Mouse (Mus musculus): ENCODE results near the gene Bcl6. TPM values are rescaled to one million over a fixed set of nuclear protein-coding genes. Genes with fewer than 3 reads are reported as not detected.

The Bcl6 gene
- total and polyA plus RNA-seq, 3 experiments = 0.20 to 0.60 (median 0.25) TPM

- Histone ChIP-seq H3K9ac (ENCODE audit: insufficient read depth, low read depth) (no peak overlapping the region), H3K4me1 (ENCODE audit: control insufficient read depth in 1 of 2, insufficient read depth in 2 of 2) (peaks cover 6 to 18% of the 10 kb centered on the region in 2 experiments), H3K4me2 (ENCODE audit: insufficient read depth, low read depth, poor library complexity, severe bottlenecking) (no peak overlapping the region), H3K36me3 (replicated peaks in 1 of 2; ENCODE audit: control insufficient read depth in 1 of 2, insufficient read depth in 1 of 2, low read length in 1 of 2) (no peaks in the 10 kb centered on the region), H3K27ac (ENCODE audit: insufficient read depth, low read depth) (no peak overlapping the region), H3K4me3 (replicated peaks in 1 of 3; ENCODE audit: low read depth in 2 of 3, low read length in 2 of 3, poor library complexity in 1 of 3) (no peak overlapping the region), H3K9me3 (replicated peaks; ENCODE audit: low read length) (no peaks in the 10 kb centered on the region), H3K79me2 (replicated peaks; ENCODE audit: control insufficient read depth, extremely low read depth, insufficient read depth, poor library complexity, severe bottlenecking) (no peaks in the 10 kb centered on the region), H3K27me3 (replicated peaks) (peaks cover 29% of the 10 kb centered on the region)
- in situ Hi-C loops (cut with MboI; ENCODE audit: low pct_ligation_motif_present, low pct_unique_long_range_greater_than_20kb, low sequenced_read_pairs) = loop anchor here (25.0 kb wide), 2 partner anchors 641 to 866 kb away; no protein-coding TSS in a partner anchor
- dilution Hi-C loops (cut with MboI; ENCODE audit: extremely low pct_ligation_motif_present, extremely low pct_unique_long_range_greater_than_20kb, low sequenced_read_pairs) = no loop called here
- DNase-seq (ENCODE audit: extremely low read depth) = no peak
- no peak for TF ChIP-seq SMC3 (IDR thresholded peaks at IDR 0.05; ENCODE audit: low read depth, low read length)
- TF ChIP-seq USF1 (IDR thresholded peaks at IDR 0.05; ENCODE audit: low read depth, low read length) = no peak
- no peak for TF ChIP-seq CHD1 (IDR thresholded peaks at IDR 0.05; ENCODE audit: low read depth, low read length)
- no peak for TF ChIP-seq POLR2A (IDR thresholded peaks at IDR 0.05; ENCODE audit: low read depth, low read length)
Observed at GRCm38 (mm10) chr16:23996342-23996741, 7.7 kb upstream of the Bcl6 start.

DNA sequence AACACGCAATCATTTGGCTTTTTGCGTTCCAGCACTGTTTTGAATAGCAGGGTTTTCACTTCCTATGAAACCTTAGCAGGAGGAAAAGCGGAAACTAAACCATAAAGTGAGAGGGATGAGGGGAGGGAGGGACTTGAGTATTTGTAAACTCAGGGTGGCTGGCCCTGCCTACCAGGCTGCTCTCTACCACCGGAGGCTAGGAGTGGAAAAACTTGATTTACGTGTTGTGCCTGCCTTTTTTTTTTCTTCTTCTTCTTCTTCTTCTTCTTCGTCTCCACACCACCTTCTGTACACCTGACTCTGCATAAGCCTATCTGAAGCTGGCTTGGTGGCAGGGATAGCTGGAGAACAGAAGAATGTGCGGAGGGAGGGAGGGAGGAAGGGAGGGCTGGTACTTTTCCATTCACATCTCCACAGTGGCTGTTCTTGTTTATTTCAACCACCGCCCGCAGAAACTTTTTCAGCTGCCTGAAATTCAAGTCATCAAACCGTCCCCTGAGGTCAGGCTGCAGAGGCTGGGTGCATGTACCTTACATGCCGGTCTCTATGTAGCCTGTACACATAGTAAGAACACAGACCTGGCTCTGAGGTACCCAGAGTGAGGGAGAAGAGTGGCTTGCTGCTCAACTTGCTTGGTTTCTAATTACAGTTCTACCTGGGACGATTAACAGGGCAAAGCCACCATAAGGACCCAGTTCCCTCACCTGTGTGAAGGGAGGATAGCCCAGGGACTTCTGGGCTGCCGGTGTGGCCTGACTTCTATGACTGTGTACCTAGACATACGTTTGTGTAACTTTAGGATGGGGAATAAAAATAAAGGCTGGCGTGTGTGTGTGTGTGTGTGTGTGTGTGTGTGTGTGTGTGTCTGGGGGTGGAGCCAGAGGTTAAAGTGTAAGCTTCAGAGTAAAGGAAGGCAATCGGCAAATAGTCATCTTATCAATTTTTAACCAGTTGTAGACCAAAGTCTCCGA lies 5.0 kb upstream of the Bcl6 start:
- TF ChIP-seq IRF4 (IDR thresholded peaks at IDR 0.05; ENCODE audit: low read depth, low read length) = 0 out of 2 replicates have a peak, but pooled peaks have one; percentile 22
- no peak for TF ChIP-seq POLR2AphosphoS2 (IDR thresholded peaks at IDR 0.05; ENCODE audit: low read depth, low read length)
- peak; percentile 19; the same call in 1 of the 2 replicates for TF ChIP-seq EP300 (IDR thresholded peaks at IDR 0.05; ENCODE audit: low read length)
- no peak for TF ChIP-seq MAX (IDR thresholded peaks at IDR 0.05; ENCODE audit: low read length)
- TF ChIP-seq SIN3A (IDR thresholded peaks at IDR 0.05; ENCODE audit: low read length) = no peak
- no peak overlapping the region for H3K9ac ChIP-seq (ENCODE audit: insufficient read depth, low read depth)
- peaks cover 4 to 15% of the 10 kb centered on the region in 2 experiments for H3K4me1 ChIP-seq (ENCODE audit: control insufficient read depth in 1 of 2, insufficient read depth in 2 of 2)
- in situ Hi-C loops (cut with MboI; ENCODE audit: low pct_ligation_motif_present, low pct_unique_long_range_greater_than_20kb, low sequenced_read_pairs) = loop anchor here (25.0 kb wide), 2 partner anchors 644 to 869 kb away; no protein-coding TSS in a partner anchor
- no peaks in the 10 kb centered on the region for H3K36me3 ChIP-seq (replicated peaks in 1 of 2; ENCODE audit: control insufficient read depth in 1 of 2, insufficient read depth in 1 of 2, low read length in 1 of 2)
- no peak overlapping the region for H3K4me3 ChIP-seq (replicated peaks in 1 of 3; ENCODE audit: low read depth in 2 of 3, low read length in 2 of 3, poor library complexity in 1 of 3)
- DNase-seq (ENCODE audit: extremely low read depth) = peak; percentile 67
- H3K4me2 ChIP-seq (ENCODE audit: insufficient read depth, low read depth, poor library complexity, severe bottlenecking) = peak overlapping the region; percentile 47
- peaks cover 49% of the 10 kb centered on the region for H3K27me3 ChIP-seq (replicated peaks)
- H3K79me2 ChIP-seq (replicated peaks; ENCODE audit: control insufficient read depth, extremely low read depth, insufficient read depth, poor library complexity, severe bottlenecking) = no peaks in the 10 kb centered on the region
- H3K27ac ChIP-seq (ENCODE audit: insufficient read depth, low read depth) = no peak overlapping the region
- dilution Hi-C loops (cut with MboI; ENCODE audit: extremely low pct_ligation_motif_present, extremely low pct_unique_long_range_greater_than_20kb, low sequenced_read_pairs) = no loop called here
- H3K9me3 ChIP-seq (replicated peaks; ENCODE audit: low read length) = no peaks in the 10 kb centered on the region

DNA sequence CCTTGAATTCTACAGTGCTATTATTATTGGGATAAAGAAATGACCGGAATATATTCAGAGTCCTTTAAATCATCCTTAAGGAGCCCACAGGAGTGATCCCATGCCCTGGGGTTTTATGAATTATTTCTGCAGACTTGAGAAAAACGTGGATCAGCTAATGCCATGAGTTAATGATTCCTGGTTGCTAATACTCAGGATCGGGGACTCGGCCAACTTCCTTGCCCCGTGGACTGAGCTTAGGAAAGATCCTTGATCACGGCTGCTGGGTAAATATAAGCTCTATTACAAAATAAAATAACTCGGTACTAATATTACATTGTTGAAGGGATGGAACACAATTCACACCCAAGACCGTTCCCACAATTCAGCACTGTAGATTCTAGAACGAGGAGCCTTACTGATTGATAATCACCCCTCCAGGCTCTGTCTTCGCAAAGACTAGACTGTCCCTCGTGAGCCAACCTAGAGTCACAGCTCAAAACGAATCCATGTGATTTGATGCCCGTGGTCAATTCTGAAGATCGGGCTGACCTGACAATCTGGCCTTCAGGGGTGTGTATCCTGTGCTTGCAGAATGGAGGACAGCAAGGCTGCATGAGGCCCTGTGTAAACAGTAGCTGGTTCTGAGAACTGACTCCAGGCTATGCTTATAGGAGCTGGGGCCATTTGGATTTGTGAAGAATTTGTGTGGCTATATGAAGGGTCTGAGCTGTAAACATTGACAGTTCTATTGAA lies 3.4 kb upstream of the Bcl6 start:
- H3K4me1 ChIP-seq (ENCODE audit: control insufficient read depth in 1 of 2, insufficient read depth in 2 of 2) = peaks cover 4 to 17% of the 10 kb centered on the region in 2 experiments
- no peak overlapping the region for H3K27ac ChIP-seq (ENCODE audit: insufficient read depth, low read depth)
- DNase-seq (ENCODE audit: extremely low read depth) = no peak
- no peak overlapping the region for H3K9ac ChIP-seq (ENCODE audit: insufficient read depth, low read depth)
- no peak overlapping the region for H3K4me3 ChIP-seq (replicated peaks in 1 of 3; ENCODE audit: low read depth in 2 of 3, low read length in 2 of 3, poor library complexity in 1 of 3)
- dilution Hi-C loops (cut with MboI; ENCODE audit: extremely low pct_ligation_motif_present, extremely low pct_unique_long_range_greater_than_20kb, low sequenced_read_pairs) (no loop called here), in situ Hi-C loops (cut with MboI; ENCODE audit: low pct_ligation_motif_present, low pct_unique_long_range_greater_than_20kb, low sequenced_read_pairs) (loop anchor here (25.0 kb wide), 2 partner anchors 645 to 870 kb away; no protein-coding TSS in a partner anchor)
- peaks cover 59% of the 10 kb centered on the region for H3K27me3 ChIP-seq (replicated peaks)
- H3K4me2 ChIP-seq (ENCODE audit: insufficient read depth, low read depth, poor library complexity, severe bottlenecking) = no peak overlapping the region
- H3K79me2 ChIP-seq (replicated peaks; ENCODE audit: control insufficient read depth, extremely low read depth, insufficient read depth, poor library complexity, severe bottlenecking) = no peaks in the 10 kb centered on the region
- H3K9me3 ChIP-seq (replicated peaks; ENCODE audit: low read length) = no peaks in the 10 kb centered on the region
- H3K36me3 ChIP-seq (replicated peaks in 1 of 2; ENCODE audit: control insufficient read depth in 1 of 2, insufficient read depth in 1 of 2, low read length in 1 of 2) = no peaks in the 10 kb centered on the region
- TF ChIP-seq NELFE (IDR thresholded peaks at IDR 0.05; ENCODE audit: low read depth, low read length) (no peak), ELF1 (IDR thresholded peaks at IDR 0.05; ENCODE audit: low read depth, low read length) (no peak), USF1 (IDR thresholded peaks at IDR 0.05; ENCODE audit: low read depth, low read length) (no peak), CHD1 (IDR thresholded peaks at IDR 0.05; ENCODE audit: low read depth, low read length) (no peak), ZMIZ1 (IDR thresholded peaks at IDR 0.05; ENCODE audit: low read depth, low read length) (no peak), UBTF (IDR thresholded peaks at IDR 0.05; ENCODE audit: low read depth, low read length) (no peak), GABPA (IDR thresholded peaks at IDR 0.05; ENCODE audit: insufficient replicate concordance, low read depth, low read length) (no peak), KAT2A (IDR thresholded peaks at IDR 0.05; ENCODE audit: insufficient replicate concordance, low read length) (no peak), USF2 (conservative IDR thresholded peaks at IDR 0.05; ENCODE audit: low read depth, low read length) (no peak), RCOR1 (conservative IDR thresholded peaks at IDR 0.05; ENCODE audit: low read depth, low read length) (no peak), MAX (IDR thresholded peaks at IDR 0.05; ENCODE audit: low read length) (no peak), EP300 (IDR thresholded peaks at IDR 0.05; ENCODE audit: low read length) (no peak), JUND (conservative IDR thresholded peaks at IDR 0.05; ENCODE audit: low read depth, low read length) (no peak), MEF2A (IDR thresholded peaks at IDR 0.05; ENCODE audit: borderline replicate concordance, low read depth, low read length) (no peak), MAFK (IDR thresholded peaks at IDR 0.05; ENCODE audit: insufficient replicate concordance, low read length) (no peak), POLR2AphosphoS2 (IDR thresholded peaks at IDR 0.05; ENCODE audit: low read depth, low read length) (no peak), BHLHE40 (IDR thresholded peaks at IDR 0.05; ENCODE audit: low read depth, low read length) (no peak)
